8 mouse cellular contexts compared by ENCODE assay signal in genomic region chr4:136134418-136134977, GRCm38 (mm10). TPM values are rescaled to one million over a fixed set of nuclear protein-coding genes. Genes with fewer than 3 reads are reported as not detected.
A peak's percentile ranks its signal among the peaks of the same experiment; 100 is the strongest.
DNase-seq lines count a peak whose midpoint lies in the region; ATAC-seq lines count a peak whose summit lies in the region.

No protein-coding gene starts in this region.

- WGBS in heart, embryonic 16.5 days = under 1% methylated on average over 15 of the region's 15 CpGs
- 2% methylated on average over 15 of the region's 15 CpGs for WGBS in liver, embryonic 16.5 days (ENCODE audit: insufficient replicate concordance)

- H3K9ac ChIP-seq in heart, embryonic 16.5 days (ENCODE audit: low read length) = peak overlapping the region; percentile 78
- no peak overlapping the region for H3K9ac ChIP-seq in liver, embryonic 16.5 days (ENCODE audit: low read depth, low read length)

- peaks cover 29% of the 10 kb centered on the region for H3K4me1 ChIP-seq in brown adipose tissue, adult 24 weeks (ENCODE audit: control insufficient read depth, insufficient read depth, insufficient read length, low read length)
- H3K4me1 ChIP-seq in heart, embryonic 16.5 days (ENCODE audit: control insufficient read depth, insufficient read depth, low read length) = peaks cover 29% of the 10 kb centered on the region
- no peaks in the 10 kb centered on the region; the same call in none of the 2 replicates for H3K4me1 ChIP-seq in liver, embryonic 16.5 days (ENCODE audit: control insufficient read depth, low read depth, low read length)

- ATAC-seq in heart, embryonic 16.5 days (replicated peaks; ENCODE audit: extremely low read depth, insufficient read depth, low FRiP score) = peak; percentile 51
- ATAC-seq in liver, embryonic 16.5 days (ENCODE audit: low read depth) = no peak
- no peak for ATAC-seq in megakaryocyte progenitor cell, adult 5-6 weeks (replicated peaks; ENCODE audit: poor library complexity)

- DNase-seq in cerebellum, postnatal 10 days = peak; percentile 33 to 34
- DNase-seq in cerebellum, adult 9-11 months = no peak
- peak; percentile 32 for DNase-seq in yolk sac, embryonic 10.5 days (ENCODE audit: low spot score)
- no peak for DNase-seq in adrenal gland, postnatal 4 days (ENCODE audit: low spot score in 2 of 2)

- H3K4me3 ChIP-seq in brown adipose tissue, adult 24 weeks (ENCODE audit: insufficient read depth, low read depth, low read length) = peak overlapping the region; percentile 62
- peak overlapping the region; percentile 55 for H3K4me3 ChIP-seq in heart, embryonic 16.5 days (ENCODE audit: low read length)
- H3K4me3 ChIP-seq in liver, embryonic 16.5 days (ENCODE audit: low read depth, low read length) = peak overlapping the region; percentile 42

- no peaks in the 10 kb centered on the region for H3K27me3 ChIP-seq in heart, embryonic 16.5 days (ENCODE audit: control insufficient read depth, insufficient read depth, low read length)
- H3K27me3 ChIP-seq in liver, embryonic 16.5 days (ENCODE audit: control insufficient read depth, insufficient read depth, low read depth, low read length) = peaks cover 50% of the 10 kb centered on the region

- no peaks in the 10 kb centered on the region for H3K36me3 ChIP-seq in heart, embryonic 16.5 days (ENCODE audit: control insufficient read depth, insufficient read depth)
- H3K36me3 ChIP-seq in liver, embryonic 16.5 days (ENCODE audit: control insufficient read depth, insufficient read depth) = no peaks in the 10 kb centered on the region

- peaks cover 2% of the 10 kb centered on the region; the same call in 1 of the 2 replicates for H3K9me3 ChIP-seq in heart, embryonic 16.5 days (replicated peaks; ENCODE audit: control insufficient read depth, low read length)
- H3K9me3 ChIP-seq in liver, embryonic 16.5 days (replicated peaks; ENCODE audit: control insufficient read depth, low read length) = no peaks in the 10 kb centered on the region; the same call in 1 of the 2 replicates

- peak overlapping the region; percentile 87 for H3K27ac ChIP-seq in brown adipose tissue, adult 24 weeks (replicated peaks; ENCODE audit: low read depth, low read length)
- H3K27ac ChIP-seq in heart, embryonic 16.5 days (ENCODE audit: low read length) = peak overlapping the region; percentile 94
- no peak overlapping the region for H3K27ac ChIP-seq in liver, embryonic 16.5 days (ENCODE audit: low read length)

- H3K4me2 ChIP-seq in heart, embryonic 16.5 days (ENCODE audit: low read depth, low read length) = peak overlapping the region; percentile 83
- peak overlapping the region; percentile 62 for H3K4me2 ChIP-seq in liver, embryonic 16.5 days (ENCODE audit: low read depth, low read length)

RNA-seq across cellular contexts. Expression of gene Id3, which starts 8.8 kb away (rescaled TPM):
- polyA plus RNA-seq in brown adipose tissue, adult 24 weeks (2012; ENCODE audit: insufficient read depth, insufficient read length, missing spikeins) = 75.0 and 78.1 TPM in 2 replicates
- polyA plus RNA-seq in heart, embryonic 16.5 days (2015; fragmentation: Nextera tagmentation; extraction: Ambion mirVana) = 218 and 262 TPM in 2 replicates
- polyA plus RNA-seq in liver, embryonic 16.5 days (2015; fragmentation: Nextera tagmentation; extraction: Ambion mirVana) = 37.5 and 40.6 TPM in 2 replicates
- total RNA-seq in adrenal gland, postnatal 4 days (2021) = 10 to 100 TPM; 97.4 to 99.5 TPM
- total RNA-seq in megakaryocyte progenitor cell, adult 5-6 weeks (2015) = 0.44 and 1.4 TPM in 2 replicates
- total RNA-seq in megakaryocyte progenitor cell, adult 5-6 weeks (2017) = 1.0 and 2.4 TPM in 2 replicates

RNA-seq across cellular contexts. Expression of gene E2f2, which starts 37.7 kb away (rescaled TPM):
- 2.9 and 6.4 TPM in 2 replicates for polyA plus RNA-seq in brown adipose tissue, adult 24 weeks (2012; ENCODE audit: insufficient read depth, insufficient read length, missing spikeins)
- 8.6 and 11.0 TPM in 2 replicates for polyA plus RNA-seq in heart, embryonic 16.5 days (2015; fragmentation: Nextera tagmentation; extraction: Ambion mirVana)
- polyA plus RNA-seq in liver, embryonic 16.5 days (2015; fragmentation: Nextera tagmentation; extraction: Ambion mirVana) = 83.5 and 93.6 TPM in 2 replicates
- total RNA-seq in adrenal gland, postnatal 4 days (2021) = 10 to 100 TPM; 15.0 to 23.0 TPM
- 5.6 and 7.5 TPM in 2 replicates for total RNA-seq in megakaryocyte progenitor cell, adult 5-6 weeks (2015)
- 5.9 and 6.1 TPM in 2 replicates for total RNA-seq in megakaryocyte progenitor cell, adult 5-6 weeks (2017)

Comparison
In these comparisons a context has a peak if more than half of its experiments do, and no peak if none do; other contexts are left out.
1. DNase-seq: peak in cerebellum, postnatal 10 days (2 of 2) and yolk sac, embryonic 10.5 days (single experiment); none in cerebellum, adult 9-11 months (single experiment) and adrenal gland, postnatal 4 days (0 of 2).
2. Peak in every context shown above with its lines, with median percentiles within 50 percentile points of each other: H3K4me3 ChIP-seq.